Mouse (Mus musculus) telencephalon, adult 2 months (tissue): ENCODE measurements around the gene Taf10.

Source experiments
- DNase-seq: peaks from one replicate; pipeline ENCODE4 v3.0.0-alpha.2; 2011; ENCODE audit warnings: low read depth, low spot score

The Taf10 gene

GRCm38 (mm10) chr7:105743926-105744590 lies at the start of gene Taf10:
Taf10 (minus strand) TSS chr7:105744361.
- peak; percentile 82 for DNase-seq

GRCm38 (mm10) chr7:105793701-105794100 lies 49.5 kb upstream of the Taf10 start:
- DNase-seq: no peak

- no peak for DNase-seq
Measured at GRCm38 (mm10) chr7:105791147-105791546, 47.0 kb upstream of the Taf10 start.

GRCm38 (mm10) chr7:105787285-105788140 lies 43.4 kb upstream of the Taf10 start, which contains the start of gene Dchs1:
Dchs1 (minus strand) TSS chr7:105787654.
- DNase-seq: no peak

- no peak for DNase-seq
Measured at GRCm38 (mm10) chr7:105786506-105787284, 42.5 kb upstream of the Taf10 start.

GRCm38 (mm10) chr7:105784556-105784955 lies 40.4 kb upstream of the Taf10 start:
- DNase-seq: no peak

GRCm38 (mm10) chr7:105783861-105784260 lies 39.7 kb upstream of the Taf10 start:
- no peak for DNase-seq

GRCm38 (mm10) chr7:105778553-105779265 lies 34.5 kb upstream of the Taf10 start:
- DNase-seq: no peak

- DNase-seq: no peak
Measured at GRCm38 (mm10) chr7:105777797-105778552, 33.8 kb upstream of the Taf10 start.

- DNase-seq: no peak
Measured at GRCm38 (mm10) chr7:105777316-105777715, 33.2 kb upstream of the Taf10 start.

- no peak for DNase-seq
Measured at GRCm38 (mm10) chr7:105776026-105776425, 31.9 kb upstream of the Taf10 start.

GRCm38 (mm10) chr7:105774661-105775060 lies 30.5 kb upstream of the Taf10 start:
- DNase-seq: no peak

GRCm38 (mm10) chr7:105773041-105773440 lies 28.9 kb upstream of the Taf10 start:
- no peak for DNase-seq

GRCm38 (mm10) chr7:105772331-105772730 lies 28.2 kb upstream of the Taf10 start:
- DNase-seq: no peak

GRCm38 (mm10) chr7:105769959-105770358 lies 25.8 kb upstream of the Taf10 start:
- DNase-seq: no peak

- DNase-seq: no peak
Measured at GRCm38 (mm10) chr7:105767729-105768165, 23.6 kb upstream of the Taf10 start.

GRCm38 (mm10) chr7:105764331-105764730 lies 20.2 kb upstream of the Taf10 start:
- DNase-seq: no peak

GRCm38 (mm10) chr7:105762517-105763270 lies 18.5 kb upstream of the Taf10 start:
- DNase-seq: no peak

- DNase-seq: no peak
Measured at GRCm38 (mm10) chr7:105761813-105762484, 17.8 kb upstream of the Taf10 start.
